Mouse (Mus musculus) lung, adult 2 months (tissue): ENCODE measurements around the gene Srgap2. TPM values are rescaled to one million over a fixed set of nuclear protein-coding genes. Genes with fewer than 3 reads are reported as not detected.

Source experiments
- DNase-seq: peaks from one replicate; pipeline ENCODE4 v3.0.0; 2022
- H3K4me1 ChIP-seq: fragments of 200-500 bp; 2 replicates; pipeline ENCODE4 v1.6.1; 2011; ENCODE audit warnings: low read length; ENCODE audit not compliant: control insufficient read depth, insufficient read depth
- H3K4me3 ChIP-seq: fragments of 200-500 bp; replicated peaks from 2 replicates; pipeline ENCODE3; 2011; ENCODE audit warnings: low read depth, mild to moderate bottlenecking, control low read depth, low read length; ENCODE audit errors: extremely low read depth
- CTCF ChIP-seq: fragments of 200-500 bp; IDR thresholded peaks from 2 replicates; pipeline ENCODE4 v1.5.1; 2011; ENCODE audit warnings: mild to moderate bottlenecking, low read length, control low read depth; ENCODE audit not compliant: insufficient read depth
- POLR2A ChIP-seq: fragments of 200-500 bp; IDR thresholded peaks from 2 replicates; pipeline ENCODE4 v1.6.1; 2011; ENCODE audit warnings: low read depth, mild to moderate bottlenecking, control low read depth, low read length, borderline replicate concordance; ENCODE audit errors: extremely low read depth
- WGBS: fragments of 180-500 bp; shearing (Covaris S2); methylation state at CpG from one replicate; pipeline ENCODE4 v1.1.7; 2018; 5-methylcytosine and 5-hydroxymethylcytosine counted together
- polyA plus RNA-seq: library from polyadenylated mRNA; depleted of rRNA; stranded (reverse); fragments of >200 nt; gene quantifications from 2 replicates; pipeline ENCODE4 v1.2.3, GENCODE M21; 2012

The Srgap2 gene
- polyA plus RNA-seq, 1 experiment, result 34.8 TPM

DNA sequence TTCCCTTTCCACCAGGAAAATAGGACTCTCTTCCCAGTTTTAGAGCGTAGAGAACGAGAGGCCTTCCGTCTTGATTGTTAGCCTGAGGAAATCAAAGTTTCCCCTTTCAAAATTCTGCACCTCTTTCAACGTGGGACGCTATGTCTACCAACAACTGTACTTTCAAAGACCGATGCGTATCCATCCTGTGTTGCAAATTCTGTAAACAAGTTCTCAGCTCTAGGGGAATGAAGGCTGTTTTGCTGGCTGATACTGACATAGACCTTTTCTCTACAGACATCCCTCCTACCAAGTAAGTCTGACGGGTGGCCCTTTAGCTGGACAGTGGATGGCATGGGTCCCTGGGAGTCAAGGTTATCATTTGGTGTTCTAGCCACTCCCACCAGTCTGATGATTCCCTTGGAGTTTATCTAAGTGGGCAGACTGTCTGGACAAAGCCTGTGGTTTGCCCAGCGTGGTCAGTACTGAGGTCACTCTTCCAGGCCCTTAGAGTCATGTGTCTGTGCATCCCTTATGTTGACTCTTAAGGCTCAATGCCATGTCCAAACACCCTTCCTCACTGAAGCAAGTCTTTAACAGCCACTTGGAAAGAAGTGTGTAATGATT lies 1.5 kb upstream of the Srgap2 start:
- DNase-seq, result no peak
- Histone ChIP-seq H3K4me3 (peak overlapping the region; percentile 88), H3K4me1 (peaks cover 15% of the 10 kb centered on the region)
- WGBS, result 3% methylated on average over 9 of the region's 9 CpGs
- no peak for TF ChIP-seq CTCF

DNA sequence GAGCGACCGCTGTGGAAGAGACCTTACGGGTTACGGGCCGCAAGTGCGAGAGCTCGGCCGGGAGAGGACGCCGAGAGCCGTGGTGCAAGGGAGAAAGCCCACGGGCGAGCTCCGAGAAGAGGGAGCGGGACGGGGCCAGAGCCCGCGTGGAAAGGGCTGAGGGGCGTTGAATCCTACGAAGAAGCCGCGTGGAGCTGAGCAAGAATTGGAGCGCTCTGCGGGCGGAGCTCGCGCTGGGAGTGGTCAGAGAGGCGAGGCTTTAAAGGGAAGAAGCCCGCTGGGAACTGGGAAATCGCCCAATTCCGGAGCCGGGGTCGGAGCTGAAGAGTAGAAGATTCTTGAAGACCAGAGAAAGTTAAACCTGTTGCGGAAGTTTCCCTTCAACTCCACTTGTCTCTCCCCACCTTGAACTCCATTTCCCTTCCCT lies 942 bp upstream of the Srgap2 start:
- TF ChIP-seq POLR2A (no peak), CTCF (no peak)
- no peak for DNase-seq
- under 1% methylated on average over 34 of the region's 34 CpGs for WGBS
- Histone ChIP-seq H3K4me1 (peaks cover 16% of the 10 kb centered on the region), H3K4me3 (peak overlapping the region; percentile 88)

DNA sequence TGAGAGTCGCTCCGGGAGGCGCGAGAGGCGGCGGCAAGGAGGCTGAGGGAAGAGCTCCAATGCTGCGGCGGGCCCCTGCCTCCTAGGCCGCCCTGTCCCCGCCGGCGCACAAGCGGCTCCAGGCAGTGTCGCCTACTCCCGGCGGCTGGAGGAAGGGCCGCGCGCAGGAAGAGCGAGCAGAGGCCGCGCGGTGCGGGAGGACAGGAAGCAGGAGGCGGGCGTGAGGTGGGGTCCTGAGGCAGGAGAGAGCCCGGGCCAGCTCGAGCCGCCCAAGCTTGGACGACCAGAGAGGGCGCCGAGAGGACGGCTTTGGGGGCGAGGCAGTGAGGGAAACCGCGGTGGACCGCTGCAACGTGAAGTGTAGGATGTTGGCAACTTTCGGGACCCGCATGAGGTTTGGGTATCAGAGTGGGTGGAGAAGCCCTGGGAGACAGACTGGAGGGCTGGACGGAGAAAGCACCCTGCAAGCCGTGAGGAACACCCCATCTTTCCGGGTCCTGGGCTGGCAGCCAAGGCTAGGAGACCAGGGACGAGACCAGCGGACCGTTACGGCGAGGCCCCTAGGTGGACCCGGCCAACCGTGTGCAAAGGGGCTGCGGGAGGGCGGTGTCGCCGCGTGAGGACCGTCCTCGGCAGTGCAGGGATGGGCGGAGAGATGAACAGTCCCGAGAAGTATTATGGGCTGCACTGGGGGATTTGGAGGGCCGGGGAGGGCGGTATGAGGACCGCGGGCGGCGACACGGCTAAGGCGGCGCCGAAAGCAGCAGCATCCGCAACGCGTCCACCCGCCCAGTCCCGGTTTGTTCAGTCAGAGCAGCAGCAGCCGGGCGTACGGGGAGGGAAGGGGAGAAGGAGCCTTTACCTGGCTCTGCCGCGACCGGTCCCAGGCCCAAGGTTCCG lies 531 bp downstream of the Srgap2 start:
- DNase-seq, result no peak
- WGBS, result under 1% methylated on average over 80 of the region's 81 CpGs
- Histone ChIP-seq H3K4me3 (peak overlapping the region; percentile 91), H3K4me1 (peaks cover 22% of the 10 kb centered on the region)
- TF ChIP-seq CTCF, result no peak
- TF ChIP-seq POLR2A, result peak; percentile 5; the same call in 1 of the 2 replicates

DNA sequence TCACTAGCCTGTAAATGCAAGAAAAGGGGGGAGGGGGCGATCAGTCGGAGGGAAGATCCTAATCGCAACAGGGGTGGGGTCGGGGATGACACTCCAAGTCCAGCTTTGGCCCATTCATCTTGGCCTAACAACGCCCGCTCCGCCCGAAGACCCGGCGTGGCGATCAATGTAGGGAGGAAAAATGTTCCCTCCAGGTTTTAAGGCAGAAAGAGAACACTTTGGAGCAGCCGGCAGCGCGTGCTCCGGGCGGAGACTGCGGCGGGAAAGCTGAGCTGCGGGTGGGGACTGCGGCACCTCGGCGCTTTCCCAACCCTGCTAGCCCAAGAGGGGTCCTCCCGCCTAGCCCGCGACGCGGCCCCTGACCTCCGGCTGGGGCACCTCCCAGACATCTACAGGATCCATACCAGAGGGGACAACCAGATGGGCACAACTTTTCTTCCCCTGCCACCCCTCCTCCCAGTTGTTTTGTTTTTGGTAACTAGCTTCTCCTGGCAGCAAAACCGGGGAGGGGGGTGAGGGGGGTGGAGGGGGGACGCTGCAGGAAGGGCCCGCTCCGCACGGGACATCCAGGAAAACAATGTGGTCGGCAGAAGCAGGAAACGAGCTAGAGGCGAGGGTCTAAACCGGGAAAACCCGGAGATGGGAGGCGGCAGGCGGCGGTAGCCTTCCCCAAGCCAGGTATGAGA lies 1.4 kb downstream of the Srgap2 start:
- DNase-seq, result peak; percentile 52
- WGBS, result under 1% methylated on average over 41 of the region's 41 CpGs
- peak overlapping the region; percentile 91 for H3K4me3 ChIP-seq
- TF ChIP-seq CTCF (no peak), POLR2A (peak; percentile 2; the same call in 1 of the 2 replicates)
- H3K4me1 ChIP-seq, result peaks cover 22% of the 10 kb centered on the region

DNA sequence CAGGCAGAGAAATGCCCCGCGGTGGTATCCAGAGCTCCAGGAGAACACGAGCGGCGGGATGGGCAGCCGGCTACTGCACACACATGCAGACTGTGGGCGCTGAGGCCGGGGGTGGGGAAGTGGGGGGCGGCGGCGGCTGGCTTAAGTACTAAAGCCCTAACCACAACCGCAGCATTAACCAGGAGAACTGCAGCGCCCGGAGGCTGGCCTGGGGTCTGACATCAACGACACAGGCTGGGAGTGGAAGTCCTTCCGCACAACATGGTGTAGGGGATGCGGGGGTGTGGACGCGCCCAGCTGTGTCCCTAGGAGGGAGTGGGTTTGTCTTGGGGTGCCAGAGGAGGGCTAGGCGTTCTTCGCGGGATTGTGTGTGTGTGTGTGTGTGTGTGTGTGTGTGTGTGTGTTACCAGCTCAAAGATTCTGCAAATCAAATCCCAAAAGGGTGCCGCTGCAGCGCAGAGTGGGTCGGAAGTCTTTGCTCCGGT lies 2.0 kb downstream of the Srgap2 start:
- 3% methylated on average over 26 of the region's 26 CpGs for WGBS
- Histone ChIP-seq H3K4me1 (peaks cover 22% of the 10 kb centered on the region), H3K4me3 (peak overlapping the region; percentile 91)
- no peak for TF ChIP-seq CTCF
- peak; percentile 3; the same call in 1 of the 2 replicates for TF ChIP-seq POLR2A
- DNase-seq, result no peak

DNA sequence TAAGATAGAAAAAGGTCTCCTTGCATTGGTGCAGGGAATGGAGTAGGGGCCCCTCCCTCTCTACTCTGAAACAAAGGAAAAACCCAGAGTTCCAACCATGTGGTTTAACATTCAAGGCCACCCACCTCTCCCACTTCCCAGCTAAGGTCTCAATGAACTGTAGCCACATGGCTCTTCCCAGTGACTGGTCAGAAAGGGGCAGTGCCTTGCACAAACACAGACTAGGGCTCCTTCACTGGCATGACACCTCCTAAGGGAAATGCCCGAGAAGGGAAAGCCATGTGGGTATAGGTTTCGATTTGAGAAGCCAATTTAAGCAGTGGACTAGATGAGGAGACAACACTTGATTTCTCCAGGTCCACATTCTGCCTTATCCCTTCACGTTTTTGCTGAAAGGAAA lies 3.4 kb downstream of the Srgap2 start:
- 41% methylated on average over 3 of the region's 3 CpGs for WGBS
- TF ChIP-seq CTCF, result no peak
- no peak for TF ChIP-seq POLR2A
- Histone ChIP-seq H3K4me3 (peak overlapping the region; percentile 48), H3K4me1 (peaks cover 21% of the 10 kb centered on the region)
- DNase-seq, result no peak

DNA sequence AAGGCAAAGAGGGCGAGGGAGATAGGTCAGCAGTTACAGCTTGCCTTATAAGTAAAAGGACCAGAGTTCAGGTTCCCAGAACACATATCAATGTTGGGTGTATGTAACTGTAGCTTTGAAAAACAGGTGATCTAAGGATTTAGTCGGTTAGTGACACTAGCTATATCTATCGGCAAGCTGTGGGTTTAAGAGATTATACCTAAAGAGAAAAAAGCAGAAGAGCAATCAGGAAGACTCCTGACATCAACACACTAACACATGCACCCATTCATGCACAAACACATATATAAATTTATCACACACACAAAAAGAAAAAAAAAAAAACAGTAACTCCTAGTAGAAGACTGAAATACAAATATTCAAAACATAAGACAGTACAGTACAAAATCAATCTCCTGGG lies 10.6 kb downstream of the Srgap2 start:
- Histone ChIP-seq H3K4me3 (no peak overlapping the region), H3K4me1 (peaks cover 6% of the 10 kb centered on the region)
- no peak for DNase-seq
- WGBS, result 91% methylated on average over 3 of the region's 3 CpGs
- TF ChIP-seq CTCF (no peak), POLR2A (no peak)

DNA sequence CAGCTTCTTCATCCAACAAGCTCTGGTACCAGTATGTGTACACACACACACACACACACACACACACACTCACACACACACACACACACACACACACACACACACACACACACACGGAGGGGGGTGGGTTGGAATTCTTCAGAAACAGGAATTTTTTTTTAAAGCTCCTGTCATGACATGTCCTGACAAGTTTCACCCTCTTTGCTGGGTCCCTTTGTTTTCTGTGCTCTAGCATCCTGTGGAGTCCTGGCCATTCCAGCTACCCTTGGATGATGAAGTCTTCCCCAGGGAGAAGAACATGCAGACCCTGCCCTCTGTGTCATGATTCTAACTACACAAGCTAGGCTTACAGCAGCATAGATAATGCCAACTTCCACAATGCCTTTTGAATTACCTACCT lies 13.0 kb downstream of the Srgap2 start:
- Histone ChIP-seq H3K4me1 (peaks cover 10% of the 10 kb centered on the region), H3K4me3 (no peak overlapping the region)
- DNase-seq, result no peak
- TF ChIP-seq CTCF (no peak), POLR2A (no peak)
- WGBS, result 36% methylated on average over 1 of the region's 1 CpGs

DNA sequence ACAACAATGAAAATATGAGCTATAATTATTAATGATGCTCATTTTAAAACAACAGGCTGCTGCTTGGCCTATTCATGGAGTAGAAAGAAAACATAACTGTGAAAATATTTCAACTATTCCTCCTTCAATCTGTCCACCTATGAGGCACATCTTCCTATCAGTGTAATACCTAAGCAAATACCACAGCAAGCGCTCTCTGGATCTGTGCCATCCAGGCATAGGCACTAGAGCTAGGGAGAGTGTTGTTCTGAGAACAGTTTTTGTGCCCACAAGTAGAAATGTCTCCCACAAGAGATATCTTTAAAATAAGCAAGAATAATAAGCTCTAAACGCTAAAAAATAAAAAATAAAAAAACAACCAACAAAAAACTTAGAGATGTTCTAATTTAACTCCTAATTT lies 14.0 kb downstream of the Srgap2 start:
- H3K4me1 ChIP-seq, result peaks cover 10% of the 10 kb centered on the region
- no peak overlapping the region for H3K4me3 ChIP-seq
- DNase-seq, result no peak
- TF ChIP-seq POLR2A (no peak), CTCF (no peak)
- WGBS, result 78% methylated on average over 2 of the region's 2 CpGs
